Mouse (Mus musculus) small intestine, adult 2 months (tissue): ENCODE results near the gene Nfe2l1.

Experiments
- CTCF ChIP-seq: fragments of 200-500 bp; IDR thresholded peaks from 2 replicates; pipeline ENCODE4 v1.5.1; 2012; ENCODE audit warnings: low read depth, mild to moderate bottlenecking, control low read depth, inconsistent platforms, low read length, moderate library complexity, mixed read lengths; ENCODE audit not compliant: insufficient replicate concordance, insufficient read length; ENCODE audit errors: extremely low read depth
- POLR2A ChIP-seq: fragments of 200-500 bp; IDR thresholded peaks from 2 replicates; pipeline ENCODE4 v1.6.1; 2012; ENCODE audit warnings: low read depth, mild to moderate bottlenecking, control low read depth, inconsistent platforms, low read length, moderate library complexity

- no peak for TF ChIP-seq POLR2A
- no peak for TF ChIP-seq CTCF
These were observed 58.3 kb downstream of the Nfe2l1 start for GRCm38 (mm10) chr11:96771274-96771975.
